Mouse (Mus musculus) embryonic facial prominence, embryonic 12.5 days (tissue): ENCODE measurements at regions not wholly inside any gene's neighbourhood (a gene's known extent, or its start where the extent isn't known, plus 50 kb on each side); places are given as distances from the start of the nearest gene placed in this dataset.

Source experiments
- ATAC-seq: fragments of 200-750 bp; cut with Nextera tagmentation; 2 replicates; pipeline ENCODE4 v1.8.0; 2017; ENCODE audit not compliant: insufficient number of reproducible peaks, insufficient read depth, low FRiP score, low TSS enrichment
- H3K27ac ChIP-seq: fragments of 300-500 bp; sonication (generic); 2 replicates; pipeline ENCODE4 v1.5.1; 2016; ENCODE audit warnings: mild to moderate bottlenecking
- H3K27me3 ChIP-seq: fragments of 300-500 bp; sonication (generic); 2 replicates; pipeline ENCODE4 v1.6.1; 2016; ENCODE audit warnings: mild to moderate bottlenecking, moderate library complexity
- H3K36me3 ChIP-seq: fragments of 300-500 bp; sonication (generic); 2 replicates; pipeline ENCODE4 v1.6.1; 2016; ENCODE audit warnings: mild to moderate bottlenecking
- H3K4me1 ChIP-seq: fragments of 300-500 bp; sonication (generic); 2 replicates; pipeline ENCODE4 v1.6.1; 2016
- H3K4me2 ChIP-seq: fragments of 300-500 bp; sonication (generic); replicated peaks from 2 replicates; pipeline ENCODE4 v1.6.1; 2016; ENCODE audit warnings: mild to moderate bottlenecking, moderate library complexity
- H3K4me3 ChIP-seq: fragments of 300-500 bp; sonication (generic); 2 replicates; pipeline ENCODE4 v1.5.1; 2016; ENCODE audit warnings: mild to moderate bottlenecking
- H3K9ac ChIP-seq: fragments of 300-500 bp; sonication (generic); 2 replicates; pipeline ENCODE4 v1.6.1; 2016; ENCODE audit warnings: mild to moderate bottlenecking, moderate library complexity
- H3K9me3 ChIP-seq: fragments of 300-500 bp; sonication (generic); 2 replicates; pipeline ENCODE4 v1.6.1; 2016; ENCODE audit warnings: mild to moderate bottlenecking, moderate library complexity
- WGBS: fragments of 180-500 bp; shearing (Covaris S2); methylation state at CpG from one replicate; pipeline ENCODE4 v1.1.7; 2016; 5-methylcytosine and 5-hydroxymethylcytosine counted together

GRCm38 (mm10) chr4:142475632-142476031 lies 236.4 kb upstream of the Kazn start:
- no peak for ATAC-seq
- 76% methylated on average over 10 of the region's 10 CpGs for WGBS
- Histone ChIP-seq H3K4me2 (peak overlapping the region; percentile 45), H3K27ac (no peak overlapping the region), H3K36me3 (no peaks in the 10 kb centered on the region), H3K9me3 (no peaks in the 10 kb centered on the region), H3K4me3 (peak overlapping the region; percentile 21), H3K27me3 (no peaks in the 10 kb centered on the region), H3K9ac (no peak overlapping the region), H3K4me1 (peaks cover 27% of the 10 kb centered on the region)

- Histone ChIP-seq H3K4me1 (peaks cover 27% of the 10 kb centered on the region), H3K9ac (no peak overlapping the region), H3K4me2 (0 out of 2 replicates have a peak overlapping the region, but pooled peaks have one; percentile 45), H3K4me3 (no peak overlapping the region), H3K36me3 (no peaks in the 10 kb centered on the region), H3K9me3 (no peaks in the 10 kb centered on the region), H3K27ac (no peak overlapping the region), H3K27me3 (no peaks in the 10 kb centered on the region)
- no peak for ATAC-seq
- 89% methylated on average over 7 of the region's 7 CpGs for WGBS
These were observed 235.4 kb upstream of the Kazn start for GRCm38 (mm10) chr4:142474626-142475025.

- Histone ChIP-seq H3K27ac (no peak overlapping the region), H3K27me3 (no peaks in the 10 kb centered on the region), H3K4me1 (peaks cover 27% of the 10 kb centered on the region), H3K9me3 (no peaks in the 10 kb centered on the region), H3K4me3 (no peak overlapping the region), H3K9ac (no peak overlapping the region), H3K4me2 (0 out of 2 replicates have a peak overlapping the region, but pooled peaks have one; percentile 6), H3K36me3 (no peaks in the 10 kb centered on the region)
- 41% methylated on average over 12 of the region's 12 CpGs for WGBS
- ATAC-seq = no peak
These were observed 234.8 kb upstream of the Kazn start for GRCm38 (mm10) chr4:142474018-142474417.

GRCm38 (mm10) chr4:142473284-142473683 lies 234.1 kb upstream of the Kazn start:
- Histone ChIP-seq H3K27me3 (no peaks in the 10 kb centered on the region), H3K9me3 (no peaks in the 10 kb centered on the region), H3K36me3 (peaks cover 4% of the 10 kb centered on the region; the same call in 1 of the 2 replicates), H3K27ac (no peak overlapping the region), H3K4me1 (peaks cover 27% of the 10 kb centered on the region), H3K4me2 (no peak overlapping the region), H3K9ac (no peak overlapping the region), H3K4me3 (no peak overlapping the region)
- 78% methylated on average over 8 of the region's 8 CpGs for WGBS
- ATAC-seq = 0 out of 2 replicates have a peak, but pooled peaks have one; percentile 41

- H3K4me1 ChIP-seq = peaks cover 27% of the 10 kb centered on the region
- no peaks in the 10 kb centered on the region for H3K27me3 ChIP-seq
- WGBS = 92% methylated on average over 3 of the region's 3 CpGs
- ATAC-seq = no peak
- H3K9ac ChIP-seq = no peak overlapping the region
- H3K4me2 ChIP-seq = no peak overlapping the region
- peaks cover 4% of the 10 kb centered on the region; the same call in 1 of the 2 replicates for H3K36me3 ChIP-seq
- H3K9me3 ChIP-seq = no peaks in the 10 kb centered on the region
- no peak overlapping the region for H3K27ac ChIP-seq
- H3K4me3 ChIP-seq = no peak overlapping the region
These were observed 233.1 kb upstream of the Kazn start for GRCm38 (mm10) chr4:142472332-142472731.

- Histone ChIP-seq H3K4me3 (no peak overlapping the region), H3K9ac (no peak overlapping the region), H3K4me1 (peaks cover 26% of the 10 kb centered on the region), H3K27me3 (no peaks in the 10 kb centered on the region), H3K36me3 (peaks cover 4% of the 10 kb centered on the region; the same call in 1 of the 2 replicates), H3K9me3 (no peaks in the 10 kb centered on the region), H3K4me2 (no peak overlapping the region), H3K27ac (no peak overlapping the region)
- no peak for ATAC-seq
- 92% methylated on average over 6 of the region's 6 CpGs for WGBS
These were observed 231.6 kb upstream of the Kazn start for GRCm38 (mm10) chr4:142470784-142471183.

- no peak for ATAC-seq
These were observed 228.7 kb upstream of the Kazn start for GRCm38 (mm10) chr4:142467920-142468319.

GRCm38 (mm10) chr4:142465226-142465625 lies 226.0 kb upstream of the Kazn start:
- Histone ChIP-seq H3K4me3 (no peak overlapping the region), H3K4me2 (no peak overlapping the region), H3K27ac (no peak overlapping the region), H3K27me3 (no peaks in the 10 kb centered on the region), H3K36me3 (peaks cover 4% of the 10 kb centered on the region; the same call in 1 of the 2 replicates), H3K9ac (no peak overlapping the region), H3K4me1 (no peaks in the 10 kb centered on the region), H3K9me3 (no peaks in the 10 kb centered on the region)
- no peak for ATAC-seq
- 88% methylated on average over 4 of the region's 4 CpGs for WGBS

More at GRCm38 (mm10) chr4:142467920-142468319, 228.7 kb upstream of the Kazn start:
- Histone ChIP-seq H3K4me3 (no peak overlapping the region), H3K4me1 (no peaks in the 10 kb centered on the region), H3K4me2 (no peak overlapping the region), H3K27ac (no peak overlapping the region), H3K36me3 (peaks cover 4% of the 10 kb centered on the region; the same call in 1 of the 2 replicates), H3K27me3 (no peaks in the 10 kb centered on the region), H3K9me3 (no peaks in the 10 kb centered on the region), H3K9ac (no peak overlapping the region)
- WGBS = 70% methylated on average over 6 of the region's 6 CpGs

- H3K27me3 ChIP-seq = no peaks in the 10 kb centered on the region
- 92% methylated on average over 6 of the region's 6 CpGs for WGBS
These were observed 224.9 kb upstream of the Kazn start for GRCm38 (mm10) chr4:142464066-142464465.

GRCm38 (mm10) chr4:142460468-142461086 lies 221.4 kb upstream of the Kazn start:
- Histone ChIP-seq H3K4me3 (no peak overlapping the region), H3K4me2 (no peak overlapping the region), H3K36me3 (peaks cover 6% of the 10 kb centered on the region; the same call in 1 of the 2 replicates), H3K9me3 (no peaks in the 10 kb centered on the region), H3K4me1 (0 out of 2 replicates have a peak, but pooled peaks cover under 1% of the 10 kb centered on the region), H3K9ac (no peak overlapping the region), H3K27me3 (no peaks in the 10 kb centered on the region), H3K27ac (no peak overlapping the region)
- no peak for ATAC-seq
- 84% methylated on average over 13 of the region's 13 CpGs for WGBS

More at GRCm38 (mm10) chr4:142464066-142464465, 224.9 kb upstream of the Kazn start:
- no peak overlapping the region for H3K4me3 ChIP-seq
- no peak overlapping the region for H3K9ac ChIP-seq
- peaks cover 4% of the 10 kb centered on the region; the same call in 1 of the 2 replicates for H3K36me3 ChIP-seq
- H3K27ac ChIP-seq = no peak overlapping the region
- ATAC-seq = no peak
- H3K9me3 ChIP-seq = no peaks in the 10 kb centered on the region
- no peak overlapping the region for H3K4me2 ChIP-seq
- no peaks in the 10 kb centered on the region for H3K4me1 ChIP-seq

GRCm38 (mm10) chr4:142452614-142453013 lies 213.4 kb upstream of the Kazn start:
- Histone ChIP-seq H3K27ac (no peak overlapping the region), H3K36me3 (no peaks in the 10 kb centered on the region), H3K27me3 (no peaks in the 10 kb centered on the region), H3K4me3 (no peak overlapping the region), H3K9ac (no peak overlapping the region), H3K4me1 (peaks cover 27% of the 10 kb centered on the region), H3K9me3 (no peaks in the 10 kb centered on the region), H3K4me2 (no peak overlapping the region)
- 21% methylated on average over 11 of the region's 11 CpGs for WGBS
- ATAC-seq = no peak

- no peak overlapping the region for H3K4me2 ChIP-seq
- peaks cover 34% of the 10 kb centered on the region for H3K4me1 ChIP-seq
- H3K36me3 ChIP-seq = no peaks in the 10 kb centered on the region
- H3K4me3 ChIP-seq = no peak overlapping the region
- H3K27ac ChIP-seq = no peak overlapping the region
- no peaks in the 10 kb centered on the region for H3K27me3 ChIP-seq
- no peak for ATAC-seq
- H3K9ac ChIP-seq = no peak overlapping the region
- no peaks in the 10 kb centered on the region for H3K9me3 ChIP-seq
- 75% methylated on average over 3 of the region's 3 CpGs for WGBS
These were observed 211.7 kb upstream of the Kazn start for GRCm38 (mm10) chr4:142450884-142451283.
